Mouse (Mus musculus): Measurements from ENCODE around the gene Hoxb6. TPM values are rescaled to one million over a fixed set of nuclear protein-coding genes. Genes with fewer than 3 reads are reported as not detected.

The Hoxb6 gene
- total RNA-seq (2022): not detected

DNA sequence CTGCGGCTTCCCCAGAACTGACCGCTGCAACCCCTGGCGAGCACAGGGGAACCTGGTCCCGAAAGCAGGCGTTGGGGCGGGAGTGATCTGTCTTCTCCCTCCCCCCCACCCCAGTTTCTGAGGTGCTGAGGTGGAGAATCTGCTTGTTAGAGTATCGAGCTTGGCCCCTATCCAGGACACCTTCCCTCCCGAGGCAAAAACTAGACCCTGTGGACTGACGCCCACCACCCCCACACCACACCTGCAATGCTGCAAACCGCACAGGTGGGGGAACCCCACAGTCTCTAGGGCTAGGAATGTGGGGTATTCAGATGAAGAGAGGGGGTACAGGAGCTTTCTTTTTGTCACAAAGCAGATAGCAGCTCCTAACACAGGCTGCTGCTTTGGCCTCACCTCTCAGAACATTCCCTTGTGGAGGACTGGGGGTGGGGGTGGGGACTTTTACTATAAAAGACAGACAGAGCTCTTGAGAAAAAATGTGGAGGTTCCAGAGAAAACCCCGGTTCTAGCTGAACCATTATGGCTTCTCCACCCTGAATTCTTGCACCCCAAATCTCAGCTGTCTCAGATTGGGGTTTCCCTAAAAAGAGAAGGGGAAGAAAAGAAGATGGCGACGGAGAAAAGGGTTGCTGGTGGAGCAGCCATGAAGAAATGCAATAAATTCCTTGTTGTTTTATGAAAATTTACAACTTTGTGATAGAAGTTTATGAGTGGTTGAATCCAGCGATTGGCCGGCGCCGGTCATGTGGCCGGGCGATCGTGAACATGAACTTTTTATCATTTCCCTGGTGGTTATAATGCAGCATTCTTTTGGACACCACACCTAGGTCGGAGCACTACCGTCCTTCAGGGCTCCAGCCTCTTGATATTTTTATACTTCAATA, at the start of gene Hoxb6:
TSS of gene Hoxb6 (plus strand) at position 796 of the 884 bp plus-strand sequence.
- DNase-seq (ENCODE audit: low spot score): no peak

DNA sequence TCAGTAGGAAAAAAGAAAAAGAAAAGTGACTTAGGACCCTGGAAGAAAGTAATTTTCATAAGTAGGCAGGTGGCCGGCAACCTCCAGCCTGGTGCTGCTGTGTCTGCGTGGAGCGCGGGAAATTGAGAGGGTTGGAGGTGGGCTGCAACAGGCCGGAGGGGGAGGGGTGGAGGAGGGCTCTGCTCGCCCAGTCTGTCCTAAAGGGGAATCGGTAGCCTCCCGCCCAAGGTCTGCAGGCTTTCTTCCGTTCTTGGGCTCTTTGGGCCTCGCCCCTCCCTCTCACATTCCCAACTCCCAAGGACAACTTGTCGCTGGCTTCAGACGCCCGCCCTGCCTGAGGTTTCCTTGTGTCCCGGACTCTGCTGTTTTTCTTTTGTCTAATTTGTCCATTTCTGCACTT, 41.4 kb upstream of the Hoxb6 start:
- DNase-seq (ENCODE audit: low spot score): no peak

DNA sequence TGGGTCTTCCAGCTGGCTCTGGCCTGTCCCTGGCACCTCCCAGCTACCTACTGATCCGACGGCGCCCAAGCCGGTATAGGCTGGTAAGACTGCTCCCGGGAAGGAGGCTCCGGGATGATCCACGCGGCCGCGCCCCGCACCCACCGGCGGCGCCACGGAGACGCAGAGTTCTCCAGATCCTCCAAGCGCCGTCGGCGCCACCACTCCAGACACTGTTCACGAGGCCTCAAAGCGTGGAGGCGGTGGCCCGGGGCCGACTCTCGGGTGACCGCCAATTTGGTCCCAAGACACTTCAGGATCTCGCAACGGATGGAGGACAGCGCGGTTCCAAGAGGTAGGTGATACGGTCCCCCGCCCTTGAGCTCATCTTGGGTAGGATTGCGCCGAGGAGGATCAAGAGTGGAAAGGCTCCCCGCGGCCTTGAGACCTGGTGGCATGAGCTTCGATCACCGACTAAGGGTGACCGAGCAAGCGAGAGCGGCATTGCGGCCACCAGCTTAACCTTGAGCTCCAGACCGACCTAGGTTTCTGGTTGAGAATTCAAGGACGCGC, 40.7 kb upstream of the Hoxb6 start:
- no peak for DNase-seq (ENCODE audit: low spot score)

DNA sequence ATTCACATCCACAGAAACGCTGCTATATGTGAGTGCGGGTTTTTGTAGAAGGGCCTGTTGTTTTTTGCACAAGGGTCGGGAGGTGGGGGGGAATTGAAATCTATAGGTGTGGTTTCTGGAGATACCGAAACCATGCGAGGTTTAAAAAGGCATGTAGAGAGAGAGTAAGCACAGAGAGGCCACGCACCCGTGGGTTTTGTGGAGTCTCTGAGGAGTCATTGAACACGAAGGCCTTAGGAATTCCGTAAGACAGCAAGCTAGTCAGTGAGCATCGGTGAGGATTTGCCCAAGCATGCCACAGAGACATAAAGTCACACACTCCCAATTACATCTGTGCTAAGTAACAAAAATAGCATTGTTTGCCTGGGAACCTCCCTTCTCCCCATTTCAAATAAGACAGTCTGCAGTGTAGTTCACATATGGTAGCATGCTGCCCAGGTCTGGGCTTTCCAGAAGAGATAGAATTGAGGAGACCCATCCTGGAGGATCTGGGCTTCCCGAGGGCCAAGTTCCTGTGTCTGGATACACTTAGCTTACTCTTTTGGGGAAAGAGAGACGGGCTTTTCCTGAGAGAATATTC, 39.6 kb upstream of the Hoxb6 start:
- no peak for DNase-seq (ENCODE audit: low spot score)

DNA sequence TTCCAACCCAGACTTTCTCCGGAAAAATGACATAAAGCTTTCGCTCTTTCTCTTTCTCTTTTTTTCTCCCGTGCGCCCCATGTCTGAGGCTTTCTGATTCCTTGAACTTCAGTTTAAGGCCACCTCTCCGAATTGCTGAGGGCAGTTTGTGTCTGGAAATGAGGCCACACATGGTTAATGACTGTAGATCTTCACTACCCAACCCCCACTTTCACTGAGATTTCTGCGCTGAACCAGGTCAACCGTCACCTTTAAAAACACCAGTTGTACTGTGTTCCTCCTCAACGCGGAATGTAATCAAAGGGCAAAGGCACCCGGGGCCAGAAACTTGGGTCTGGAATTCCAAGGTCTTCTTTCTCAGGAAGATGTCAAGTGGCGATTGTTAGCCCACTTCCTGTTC, 38.1 kb upstream of the Hoxb6 start:
- DNase-seq (ENCODE audit: low spot score): no peak

DNA sequence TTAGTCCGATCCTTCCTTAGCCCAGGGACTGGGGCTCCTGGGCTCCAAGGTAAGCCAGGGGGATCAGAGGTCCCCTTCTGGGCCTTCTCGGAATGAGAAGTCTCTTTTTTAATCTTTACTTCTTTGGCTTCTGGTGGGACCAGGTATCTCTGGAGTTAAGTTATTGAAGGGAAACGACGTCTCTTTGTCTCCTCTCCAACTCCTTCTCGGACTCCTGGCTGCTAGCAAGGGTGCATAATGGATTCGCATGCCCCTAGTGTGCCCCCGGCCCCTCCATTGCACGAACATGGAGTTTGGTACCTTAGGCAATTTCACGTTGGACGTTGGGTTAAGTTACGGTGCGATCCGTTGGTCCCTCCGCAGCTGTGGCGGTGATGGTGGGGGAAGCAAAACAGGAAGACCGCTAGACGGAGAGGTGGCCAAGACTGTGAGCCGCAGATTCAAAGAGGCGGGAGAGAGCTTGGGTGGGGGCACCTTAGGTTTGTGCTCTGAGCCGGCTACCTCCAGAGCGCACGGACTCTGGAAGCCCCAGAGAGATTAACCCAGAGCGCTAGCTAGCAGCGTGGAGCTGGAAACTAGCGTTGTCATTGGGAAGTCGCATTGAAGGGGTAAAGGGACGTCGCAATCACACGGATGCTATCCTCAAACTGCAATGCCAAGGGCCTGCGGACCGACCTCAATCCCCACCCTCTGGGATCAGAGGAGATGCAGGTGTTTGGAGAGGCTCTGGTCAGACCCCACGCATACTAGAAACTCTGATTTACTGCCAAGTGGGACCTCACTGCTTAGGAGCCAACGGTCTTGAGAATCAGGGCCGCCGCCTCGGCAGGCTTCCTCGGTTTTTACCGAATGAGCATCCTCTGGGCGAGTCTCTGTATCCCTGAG, 36.9 kb upstream of the Hoxb6 start:
- DNase-seq (ENCODE audit: low spot score): no peak

DNA sequence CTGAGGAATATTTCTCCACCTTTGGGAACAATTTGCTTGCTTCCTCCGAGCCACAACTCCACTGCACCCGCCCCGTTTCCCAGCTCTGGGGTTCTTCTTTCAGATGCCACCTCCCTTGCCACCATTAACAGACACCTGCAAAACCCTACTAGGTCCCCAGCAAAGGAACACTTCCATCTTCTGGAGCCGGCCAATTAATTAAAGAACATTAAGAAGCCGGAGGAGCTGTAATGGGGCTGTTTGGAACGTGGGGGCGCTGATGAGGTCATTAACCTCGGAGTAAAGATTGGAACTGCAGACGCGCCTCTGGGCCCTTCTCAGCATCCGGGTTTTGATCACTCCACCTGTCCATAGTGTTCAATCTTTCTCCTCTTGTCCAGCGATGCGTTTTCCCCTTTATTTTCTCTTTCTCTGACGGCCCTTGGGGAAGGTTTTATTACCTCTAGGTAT, 36.3 kb upstream of the Hoxb6 start:
- no peak for DNase-seq (ENCODE audit: low spot score)

DNA sequence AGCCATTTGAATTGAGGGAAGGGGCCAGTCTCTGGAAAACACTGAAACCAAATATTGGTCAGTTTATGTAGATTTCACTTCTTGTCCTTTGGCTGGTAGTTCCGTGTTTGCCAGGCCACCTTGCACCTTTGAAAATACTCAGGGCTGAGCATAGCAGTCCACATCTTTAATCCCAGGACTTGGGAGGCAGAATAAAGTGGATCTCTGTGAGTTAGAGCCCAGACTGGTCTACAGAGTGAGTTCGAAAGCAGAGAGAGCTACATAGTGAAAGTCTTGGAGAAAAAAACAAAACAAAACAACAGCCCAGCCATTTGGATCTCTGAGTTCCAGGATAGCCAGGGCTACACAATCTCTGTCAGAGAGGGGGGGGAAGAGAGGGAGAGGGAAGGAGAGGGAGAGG, 35.1 kb upstream of the Hoxb6 start:
- DNase-seq (ENCODE audit: low spot score): no peak

DNA sequence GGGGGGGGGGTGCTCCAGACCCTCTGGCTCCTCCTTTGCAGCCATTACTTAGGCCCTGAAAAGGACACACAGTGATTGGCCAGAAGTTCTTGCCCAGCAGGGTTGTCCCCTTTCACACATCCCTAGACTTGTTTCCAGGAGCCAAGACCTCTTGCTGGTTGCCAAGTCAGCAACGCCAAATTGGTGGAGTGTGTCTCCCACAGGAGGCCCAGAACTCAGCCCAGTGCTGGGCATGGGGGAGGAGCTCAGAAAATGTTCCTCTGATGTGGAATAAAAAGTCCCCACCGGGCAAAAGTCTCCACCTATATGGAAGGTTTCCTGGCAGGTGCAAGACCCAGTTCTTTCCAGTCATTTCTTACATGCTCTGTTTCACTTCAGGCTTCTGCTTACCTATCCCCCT, 33.2 kb upstream of the Hoxb6 start:
- DNase-seq (ENCODE audit: low spot score): no peak

DNA sequence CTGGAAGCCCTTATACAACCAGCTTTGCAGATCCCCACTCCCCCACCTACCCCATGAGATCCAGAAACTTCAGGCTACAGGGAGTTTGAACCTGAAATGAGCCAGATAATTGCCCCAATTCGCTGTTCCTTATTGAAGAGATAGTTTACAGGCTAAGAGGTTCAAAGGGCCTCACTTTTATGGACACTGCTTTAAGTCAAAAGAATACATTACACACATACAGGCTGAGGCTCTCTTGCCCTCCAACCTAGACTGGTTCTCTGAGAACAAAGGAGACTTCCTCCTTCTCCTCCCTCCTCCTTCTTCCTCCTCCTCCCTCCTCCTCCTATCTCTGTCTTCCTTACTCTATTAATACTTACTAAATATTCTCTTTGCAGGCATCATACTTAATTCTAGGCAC, 32.8 kb upstream of the Hoxb6 start:
- no peak for DNase-seq (ENCODE audit: low spot score)

DNA sequence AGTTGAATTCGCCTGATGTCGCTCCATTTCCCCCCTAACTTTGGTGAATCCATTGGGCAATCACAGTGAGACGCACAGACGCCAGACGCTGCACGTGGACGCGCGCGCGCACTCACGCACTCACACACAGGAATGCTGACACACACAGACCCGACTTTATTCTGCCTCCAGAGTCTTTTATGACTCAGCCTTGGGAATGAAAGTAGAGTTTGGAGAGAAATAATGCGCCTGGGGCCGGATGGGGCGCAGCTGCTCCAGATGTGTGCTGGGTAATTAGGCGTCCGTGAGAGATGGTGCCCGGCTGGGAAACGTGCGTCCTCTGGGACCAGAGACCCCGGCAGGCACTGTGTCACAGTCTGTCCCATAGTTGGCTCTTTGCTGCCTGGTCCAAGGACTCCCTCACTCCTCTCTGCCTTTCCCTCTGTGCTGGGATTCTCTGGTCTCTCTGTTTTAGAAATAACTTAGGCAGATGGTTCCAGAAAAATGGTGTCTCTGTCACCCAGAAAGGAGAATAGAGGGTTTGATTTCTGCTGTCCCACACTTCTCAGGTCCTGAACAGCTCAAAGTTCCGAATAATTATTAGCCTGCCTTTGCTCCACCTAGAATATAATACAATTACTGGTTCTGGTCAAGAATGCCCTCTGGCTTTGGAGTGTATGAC, 31.8 kb upstream of the Hoxb6 start:
- no peak for DNase-seq (ENCODE audit: low spot score)

DNA sequence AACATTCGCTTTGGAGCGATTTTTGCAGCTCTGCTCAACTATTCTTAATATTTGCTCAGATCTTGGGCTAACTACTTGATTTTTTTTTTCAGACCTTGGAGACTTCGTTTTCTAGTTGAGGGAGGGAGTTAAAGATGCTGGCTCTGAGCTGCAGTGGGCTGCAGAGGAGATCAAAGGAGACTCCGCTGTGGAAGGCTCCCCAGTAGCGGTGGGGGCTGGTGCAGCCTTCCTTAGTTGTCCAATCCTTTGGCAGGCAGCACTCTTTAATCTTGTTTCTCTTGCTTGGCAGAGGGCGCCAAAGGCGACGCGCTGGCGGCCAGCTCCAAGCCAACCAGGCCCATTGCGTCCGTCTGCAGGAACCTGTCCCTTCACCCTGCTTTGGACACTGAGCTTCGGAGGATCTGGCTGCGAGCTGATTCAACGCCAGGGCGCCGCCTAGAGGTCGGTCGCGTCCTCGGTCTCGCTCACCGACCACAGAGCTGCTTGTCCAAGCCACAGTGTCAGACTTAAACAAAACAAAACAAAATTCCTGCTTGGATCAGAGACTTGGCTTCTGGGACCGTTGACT, 30.9 kb upstream of the Hoxb6 start:
- DNase-seq (ENCODE audit: low spot score): no peak

DNA sequence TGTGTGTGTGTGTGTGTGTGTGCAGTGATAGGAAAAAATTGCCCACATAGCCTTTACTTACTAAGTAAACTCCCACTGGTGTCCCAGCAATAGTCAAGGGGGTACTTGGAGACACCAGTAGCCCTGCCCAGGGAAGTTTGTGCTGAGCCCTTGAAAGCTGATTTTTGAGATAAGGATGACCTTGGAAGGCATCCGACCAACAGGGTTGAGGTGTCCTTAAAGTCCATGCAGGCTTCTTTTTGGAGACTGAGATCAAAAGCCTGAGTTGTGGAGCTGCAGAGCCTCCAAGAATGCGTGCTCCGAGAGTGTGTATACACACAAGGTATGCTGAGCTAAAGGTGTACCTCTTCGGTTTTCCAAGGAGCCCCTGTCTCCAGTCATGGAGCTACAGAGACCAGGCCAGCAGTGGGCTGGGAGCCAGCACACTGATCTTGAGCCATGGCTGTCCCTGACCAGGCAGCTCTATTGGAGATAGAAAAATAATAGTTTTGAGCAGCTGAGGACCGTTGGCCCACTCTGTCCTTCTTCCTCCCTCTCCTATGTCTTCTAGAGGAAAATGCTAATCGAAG, 29.9 kb upstream of the Hoxb6 start:
- no peak for DNase-seq (ENCODE audit: low spot score)

DNA sequence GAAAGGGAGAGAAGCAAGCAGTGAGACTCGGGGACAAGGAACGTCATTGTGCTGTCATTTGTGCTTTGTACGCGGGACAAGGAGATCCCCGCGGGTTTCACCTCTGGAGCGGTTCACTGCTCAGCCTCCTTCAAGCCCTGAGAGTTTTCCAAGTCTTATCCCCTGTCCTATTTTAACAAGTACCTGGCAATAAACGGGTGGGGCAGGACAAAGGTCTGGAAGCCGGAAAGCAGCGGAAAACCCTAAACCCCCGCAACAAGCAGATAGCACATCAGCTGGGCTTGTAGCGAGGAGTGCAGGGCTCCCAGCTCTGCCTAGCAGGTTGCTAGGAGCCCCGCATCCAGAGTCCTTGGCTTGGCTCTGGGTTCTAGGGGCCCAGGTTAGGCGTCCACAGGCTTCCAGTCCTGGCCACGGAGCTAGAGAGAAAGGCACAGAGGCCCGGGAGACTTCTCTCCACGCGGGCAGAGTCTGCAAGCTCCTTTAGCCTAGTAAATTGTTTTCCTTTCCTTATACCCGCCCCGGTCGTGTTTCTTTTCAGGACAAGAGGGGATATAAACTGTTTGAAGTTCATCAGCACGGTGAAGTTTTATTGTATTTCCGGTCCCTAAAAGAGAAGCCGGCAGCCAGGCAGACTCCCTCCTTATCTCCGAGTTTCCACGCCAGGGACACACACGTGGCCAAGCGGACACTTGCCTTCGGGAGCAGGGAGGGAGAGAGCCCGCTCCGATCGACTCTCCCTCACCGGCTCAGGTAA, 28.5 kb upstream of the Hoxb6 start:
- DNase-seq (ENCODE audit: low spot score): no peak

DNA sequence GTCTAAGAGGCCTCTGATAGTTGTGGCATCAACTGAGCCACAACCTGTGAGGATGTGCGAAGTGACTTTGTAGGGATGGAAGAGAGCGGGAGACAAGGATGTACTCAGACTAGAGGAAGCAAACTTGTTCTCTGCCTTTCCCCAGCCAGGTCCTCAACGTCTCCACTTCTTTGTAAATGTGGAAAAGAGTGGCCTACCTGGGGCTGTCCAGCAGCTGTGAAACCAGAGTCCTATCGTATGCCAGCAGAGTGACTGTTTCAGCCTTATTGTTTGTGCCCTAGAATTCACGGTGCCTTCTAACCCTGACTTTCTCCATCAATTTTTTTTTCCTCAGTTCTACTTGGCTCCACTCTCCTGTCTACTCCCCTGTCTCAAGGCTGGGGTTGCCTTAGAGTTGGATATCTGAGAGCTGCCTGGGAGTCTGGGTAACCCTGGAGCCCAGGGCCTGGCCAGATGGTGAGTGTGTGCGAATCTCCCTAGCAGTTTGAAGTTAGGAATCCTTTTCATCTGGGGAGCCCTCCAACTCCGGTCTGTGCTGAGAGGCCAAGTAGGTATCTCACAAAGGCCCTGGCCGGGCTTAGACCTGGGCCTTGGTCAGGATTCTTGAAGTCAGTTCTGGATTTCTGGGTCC, 27.8 kb upstream of the Hoxb6 start:
- DNase-seq (ENCODE audit: low spot score): no peak

DNA sequence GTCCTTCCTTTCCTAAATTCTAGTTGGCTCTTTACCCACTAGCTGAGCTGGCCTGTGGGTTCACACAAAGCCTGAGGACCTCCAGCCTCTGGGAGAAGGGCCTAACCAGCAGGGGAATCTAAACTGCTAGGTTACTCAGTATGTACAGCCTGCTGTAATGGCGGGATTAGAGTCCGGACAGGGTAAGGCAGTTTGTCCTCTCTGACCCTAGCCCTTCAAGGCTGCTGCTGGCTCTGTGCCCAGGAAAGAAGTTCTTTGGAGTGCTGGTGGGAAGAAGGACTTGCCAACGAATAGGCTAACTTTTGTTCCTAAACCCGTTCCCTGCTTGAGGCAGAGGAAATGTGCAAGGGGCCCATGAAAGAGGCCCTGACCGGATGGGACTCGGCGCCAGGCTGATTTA, 26.3 kb upstream of the Hoxb6 start:
- DNase-seq (ENCODE audit: low spot score): no peak

DNA sequence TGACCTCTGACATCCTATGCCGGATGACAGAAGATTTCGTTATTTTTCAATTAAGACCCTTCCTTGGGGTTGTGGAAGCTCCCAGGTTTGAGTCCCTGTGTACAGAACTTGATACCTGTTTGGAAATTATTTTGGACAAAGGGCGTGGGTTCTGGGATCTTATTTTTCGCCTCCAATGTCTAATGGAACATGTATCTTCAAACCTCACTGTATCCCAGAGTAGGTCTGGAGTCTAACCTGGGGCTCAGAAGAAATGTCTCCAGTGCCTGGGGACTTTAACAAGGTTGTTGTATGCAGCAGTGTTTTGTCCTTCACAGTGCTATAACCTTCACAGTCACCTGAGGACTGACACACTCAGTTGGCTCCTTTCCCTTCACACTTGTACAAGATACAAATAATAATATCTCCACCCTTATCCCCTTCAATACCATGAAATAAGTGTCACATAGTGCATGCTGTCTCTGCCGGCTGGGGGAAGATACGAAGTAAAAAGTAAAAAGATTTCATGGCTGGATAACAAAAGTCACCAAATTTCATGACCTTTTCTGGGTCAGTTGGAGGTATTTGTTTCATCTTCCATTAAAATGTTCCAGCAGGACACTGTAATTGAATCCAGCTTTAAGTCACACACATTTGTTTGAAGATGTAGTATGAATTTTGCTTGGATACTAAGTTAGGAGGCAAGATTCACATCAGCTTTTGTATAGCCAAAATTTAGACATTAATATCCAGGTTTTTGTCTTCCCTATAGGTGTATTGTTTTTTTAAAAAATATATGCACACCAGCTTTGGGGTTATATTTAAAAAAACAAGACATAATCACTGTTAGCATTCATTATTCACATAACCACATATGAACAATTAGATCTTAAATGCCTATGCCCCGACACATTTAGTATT, 25.0 kb upstream of the Hoxb6 start:
- no peak for DNase-seq (ENCODE audit: low spot score)

DNA sequence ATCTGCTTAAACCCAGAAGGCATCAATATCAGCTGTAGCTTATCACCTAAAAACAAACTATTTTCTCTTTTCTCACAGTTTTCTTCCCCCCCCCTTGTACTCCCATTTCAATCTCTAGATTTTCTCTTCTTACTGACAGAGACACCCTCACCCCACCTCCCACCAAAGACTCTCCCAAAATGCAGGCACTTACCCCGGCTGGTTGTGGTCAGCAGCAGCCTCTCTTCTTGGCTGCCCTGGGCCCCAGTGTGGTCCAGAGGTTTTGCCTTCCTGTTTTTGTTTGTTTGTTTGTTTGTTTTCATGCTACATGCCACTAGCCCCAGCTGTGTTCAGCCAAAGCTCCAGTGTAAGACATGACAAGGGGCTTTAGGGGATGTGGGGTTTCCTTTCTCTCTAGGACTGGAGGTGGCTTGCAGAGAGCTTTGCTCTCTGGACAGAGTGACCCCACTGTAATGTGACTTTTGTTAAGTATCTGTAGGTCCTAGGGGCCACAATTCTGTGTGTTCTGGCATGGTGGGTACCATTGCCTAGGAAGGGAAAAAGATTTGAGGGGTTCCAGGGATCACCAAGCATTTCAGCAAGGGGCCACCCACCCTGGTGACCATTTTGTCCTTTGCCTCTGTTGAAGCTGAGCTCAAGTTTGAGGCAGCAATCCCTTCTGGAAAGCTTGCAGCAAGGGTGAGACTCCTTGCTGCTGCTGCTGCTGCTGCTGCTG, 24.1 kb upstream of the Hoxb6 start:
- no peak for DNase-seq (ENCODE audit: low spot score)

Data from heart, adult 8-10 months (tissue).